Mouse (Mus musculus): Measurements from ENCODE around the gene Rab26. TPM values are rescaled to one million over a fixed set of nuclear protein-coding genes. Genes with fewer than 3 reads are reported as not detected.

The Rab26 gene
- total RNA-seq, 4 experiments from 2014 or later: 0.23 to 0.50 (median 0.25) TPM; not detected in 1

- DNase-seq (ENCODE audit: low spot score): peak; percentile 42
These were observed 14.4 kb upstream of the Rab26 start for GRCm38 (mm10) chr17:24548435-24548834.

- DNase-seq (ENCODE audit: low spot score): no peak
These were observed 12.2 kb upstream of the Rab26 start for GRCm38 (mm10) chr17:24546234-24546633.

GRCm38 (mm10) chr17:24545247-24545646 is 11.2 kb upstream of the Rab26 start:
- no peak for DNase-seq (ENCODE audit: low spot score)

- DNase-seq (ENCODE audit: low spot score): no peak
These were observed 10.6 kb upstream of the Rab26 start for GRCm38 (mm10) chr17:24544613-24545012.

GRCm38 (mm10) chr17:24540375-24540774 is 6.4 kb upstream of the Rab26 start:
- peak; percentile 60 for DNase-seq (ENCODE audit: low spot score)

- DNase-seq (ENCODE audit: low spot score): no peak
These were observed 4.9 kb upstream of the Rab26 start for GRCm38 (mm10) chr17:24538950-24539349.

- no peak for DNase-seq (ENCODE audit: low spot score)
These were observed 3.5 kb upstream of the Rab26 start for GRCm38 (mm10) chr17:24537536-24537935.

- DNase-seq (ENCODE audit: low spot score): no peak
These were observed 1.3 kb upstream of the Rab26 start for GRCm38 (mm10) chr17:24535300-24535699.

GRCm38 (mm10) chr17:24533099-24533992 is 664 bp downstream of the Rab26 start:
- DNase-seq (ENCODE audit: low spot score): peak; percentile 71

- DNase-seq (ENCODE audit: low spot score): no peak
These were observed 2.0 kb downstream of the Rab26 start for GRCm38 (mm10) chr17:24532045-24532444.

GRCm38 (mm10) chr17:24531064-24531463 is 2.9 kb downstream of the Rab26 start:
- no peak for DNase-seq (ENCODE audit: low spot score)

GRCm38 (mm10) chr17:24530361-24531050 is 3.5 kb downstream of the Rab26 start:
- no peak for DNase-seq (ENCODE audit: low spot score)

GRCm38 (mm10) chr17:24529883-24530282 is 4.1 kb downstream of the Rab26 start:
- DNase-seq (ENCODE audit: low spot score): no peak

- no peak for DNase-seq (ENCODE audit: low spot score)
These were observed 5.0 kb downstream of the Rab26 start for GRCm38 (mm10) chr17:24529007-24529451.

GRCm38 (mm10) chr17:24528560-24528918 is 5.5 kb downstream of the Rab26 start:
- no peak for DNase-seq (ENCODE audit: low spot score)

- DNase-seq (ENCODE audit: low spot score): peak; percentile 100
These were observed 6.1 kb downstream of the Rab26 start, which contains the start of gene Traf7 for GRCm38 (mm10) chr17:24527723-24528559. TSS of gene Traf7 (minus strand) at chr17:24527938.

- no peak for DNase-seq (ENCODE audit: low spot score)
These were observed 6.7 kb downstream of the Rab26 start for GRCm38 (mm10) chr17:24527315-24527714.

GRCm38 (mm10) chr17:24524734-24525133 is 9.3 kb downstream of the Rab26 start:
- DNase-seq (ENCODE audit: low spot score): no peak

- no peak for DNase-seq (ENCODE audit: low spot score)
These were observed 13.6 kb downstream of the Rab26 start for GRCm38 (mm10) chr17:24520450-24520849.

- peak; percentile 55 for DNase-seq (ENCODE audit: low spot score)
These were observed 19.4 kb downstream of the Rab26 start for GRCm38 (mm10) chr17:24514270-24515257.

Measured in heart, adult 8-10 months (tissue).